Mouse (Mus musculus) limb, embryonic 14.5 days (tissue): Measurements from ENCODE around the gene Afdn. TPM values are rescaled to one million over a fixed set of nuclear protein-coding genes. Genes with fewer than 3 reads are reported as not detected.

Source experiments
- ATAC-seq: fragments of 200-750 bp; cut with Nextera tagmentation; 2 replicates; pipeline ENCODE4 v1.8.0; 2017; ENCODE audit warnings: low read depth, moderate number of reproducible peaks, moderate TSS enrichment; ENCODE audit not compliant: low FRiP score
- DNase-seq: peaks from one replicate; pipeline ENCODE4 v3.0.0-alpha.2; 2015; ENCODE audit warnings: low spot score
- H3K27ac ChIP-seq: fragments of 300-500 bp; sonication (generic); replicated peaks from 2 replicates; pipeline ENCODE4 v1.5.1; 2014; ENCODE audit warnings: low read depth, mild to moderate bottlenecking, low read length, moderate library complexity, mixed read lengths
- H3K27me3 ChIP-seq: fragments of 300-500 bp; sonication (generic); 2 replicates; pipeline ENCODE4 v1.6.1; 2014; ENCODE audit warnings: low read length, mixed read lengths; ENCODE audit not compliant: control insufficient read depth, insufficient read depth
- H3K36me3 ChIP-seq: fragments of 300-500 bp; sonication (generic); 2 replicates; pipeline ENCODE4 v1.6.1; 2014; ENCODE audit warnings: mild to moderate bottlenecking, low read length, moderate library complexity, mixed read lengths; ENCODE audit not compliant: control insufficient read depth, insufficient read depth
- H3K4me1 ChIP-seq: fragments of 300-500 bp; sonication (generic); 2 replicates; pipeline ENCODE4 v1.6.1; 2014; ENCODE audit warnings: antibody characterized with exemption, low read length, mixed read lengths; ENCODE audit not compliant: control insufficient read depth, insufficient read depth
- H3K4me2 ChIP-seq: fragments of 300-500 bp; sonication (generic); replicated peaks from 2 replicates; pipeline ENCODE4 v1.6.1; 2014; ENCODE audit warnings: low read depth, mild to moderate bottlenecking, low read length, moderate library complexity; ENCODE audit not compliant: severe bottlenecking
- H3K4me3 ChIP-seq: fragments of 300-500 bp; sonication (generic); replicated peaks from 2 replicates; pipeline ENCODE4 v1.5.1; 2014; ENCODE audit warnings: low read length
- H3K9ac ChIP-seq: fragments of 300-500 bp; sonication (generic); 2 replicates; pipeline ENCODE4 v1.6.1; 2014; ENCODE audit warnings: mild to moderate bottlenecking, low read depth, low read length, moderate library complexity; ENCODE audit not compliant: severe bottlenecking
- H3K9me3 ChIP-seq: fragments of 300-500 bp; sonication (generic); 2 replicates; pipeline ENCODE4 v1.6.1; 2016; ENCODE audit warnings: low read length; ENCODE audit not compliant: control insufficient read depth
- POLR2A ChIP-seq: fragments of 200-500 bp; IDR thresholded peaks from 2 replicates; pipeline ENCODE4 v1.8.0; 2012; ENCODE audit warnings: inconsistent platforms, mild to moderate bottlenecking, moderate library complexity, borderline replicate concordance; ENCODE audit not compliant: insufficient read depth, insufficient read length; ENCODE audit errors: extremely low read depth
- WGBS: fragments of 180-500 bp; shearing (Covaris S2); extraction: QIAGEN DNeasy Blood & Tissue Kit; methylation state at CpG from one replicate; pipeline ENCODE4 v1.1.7; 2014; 5-methylcytosine and 5-hydroxymethylcytosine counted together
- polyA plus RNA-seq, 2 experiments: library from polyadenylated mRNA; depleted of rRNA in 1 of 2; stranded (reverse) in 1 of 2; unstranded in 1 of 2; fragments of >200 nt; fragmentation: Nextera tagmentation in 1 of 2; extraction: Ambion mirVana in 1 of 2; gene quantifications; 2 replicates each; pipeline versions ENCODE4 v1.2.1 to v1.2.3; 2012 to 2014

Gene Afdn
- polyA plus RNA-seq, 2 experiments, result 58.9 to 76.7 TPM

DNA sequence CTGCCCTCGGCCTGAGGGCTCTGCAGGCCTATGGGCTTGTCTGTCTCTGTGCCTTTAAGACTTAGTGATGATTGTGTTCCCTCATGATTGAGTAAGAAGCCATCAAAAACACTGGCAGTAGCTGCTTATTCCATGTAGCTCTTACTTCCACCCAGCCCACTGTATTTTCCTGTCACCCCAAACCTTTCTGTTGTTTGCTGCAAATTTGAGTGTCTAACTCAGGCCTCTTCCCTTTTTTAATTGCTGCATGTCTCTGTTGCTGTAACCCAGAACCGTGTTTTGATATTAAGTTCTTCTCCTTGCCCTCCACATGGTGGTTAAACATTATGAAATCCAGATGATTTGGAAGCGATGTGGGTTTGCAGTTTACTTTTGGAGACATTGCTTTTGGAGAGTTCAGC, 106.6 kb downstream of the Afdn start:
- TF ChIP-seq POLR2A, result no peak
- peak overlapping the region; percentile 33; the same call in 1 of the 2 replicates for H3K27ac ChIP-seq
- H3K27me3 ChIP-seq, result no peaks in the 10 kb centered on the region
- no peak for DNase-seq
- H3K9me3 ChIP-seq, result no peaks in the 10 kb centered on the region
- H3K4me1 ChIP-seq, result peaks cover 9% of the 10 kb centered on the region
- WGBS, result 29% methylated on average over 3 of the region's 3 CpGs
- peaks cover 13% of the 10 kb centered on the region for H3K36me3 ChIP-seq
- no peak for ATAC-seq
- H3K9ac ChIP-seq, result no peak overlapping the region
- H3K4me3 ChIP-seq, result no peak overlapping the region
- H3K4me2 ChIP-seq, result peak overlapping the region; percentile 17; the same call in 1 of the 2 replicates

DNA sequence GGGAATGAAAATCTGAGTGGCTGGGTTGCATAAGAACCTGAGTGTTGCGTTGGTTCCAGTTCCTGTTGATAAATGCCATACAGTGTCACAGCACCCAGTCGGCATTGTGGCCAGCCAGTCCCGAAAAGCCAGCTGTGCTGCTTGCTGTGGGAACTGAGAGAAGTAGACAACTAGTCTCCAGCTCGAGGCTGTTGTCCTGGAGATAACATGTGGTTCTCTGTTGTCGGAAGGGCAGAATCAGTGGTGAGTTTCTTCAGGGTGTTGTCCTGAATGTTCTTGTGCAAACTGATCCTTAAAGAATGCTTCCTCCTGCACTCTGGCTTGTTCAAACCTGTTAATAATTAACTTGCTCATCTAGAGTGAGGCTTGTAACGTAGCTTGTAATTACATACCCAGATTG, 107.1 kb downstream of the Afdn start:
- H3K27ac ChIP-seq, result peak overlapping the region; percentile 43; the same call in 1 of the 2 replicates
- no peak overlapping the region for H3K9ac ChIP-seq
- peaks cover 9% of the 10 kb centered on the region for H3K4me1 ChIP-seq
- H3K36me3 ChIP-seq, result peaks cover 13% of the 10 kb centered on the region
- no peak overlapping the region for H3K4me3 ChIP-seq
- no peaks in the 10 kb centered on the region for H3K9me3 ChIP-seq
- ATAC-seq, result no peak
- WGBS, result 21% methylated on average over 6 of the region's 6 CpGs
- H3K27me3 ChIP-seq, result no peaks in the 10 kb centered on the region
- H3K4me2 ChIP-seq, result peak overlapping the region; percentile 17; the same call in 1 of the 2 replicates
- TF ChIP-seq POLR2A, result no peak
- peak; percentile 7 for DNase-seq

DNA sequence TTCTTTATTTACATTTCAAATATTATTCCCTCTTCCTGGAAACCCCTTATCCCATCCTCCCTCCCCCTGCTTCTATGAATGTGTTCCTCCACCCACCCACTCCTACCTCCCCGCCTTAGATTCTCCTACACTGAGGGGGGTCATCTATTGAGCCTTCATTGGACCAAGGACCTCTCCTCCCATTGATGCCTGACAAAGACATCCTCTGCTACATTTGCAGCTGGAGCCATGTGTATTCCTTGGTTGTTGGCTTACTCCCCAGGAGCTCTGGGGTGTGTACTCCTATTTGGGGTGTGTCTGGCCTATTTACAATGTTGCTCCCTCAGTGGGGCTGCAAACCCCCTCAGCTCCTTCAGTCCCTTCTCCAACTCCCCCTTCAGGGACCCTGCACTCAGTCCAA, 109.9 kb downstream of the Afdn start:
- H3K27ac ChIP-seq, result no peak overlapping the region
- peaks cover 9% of the 10 kb centered on the region for H3K4me1 ChIP-seq
- ATAC-seq (no peak), DNase-seq (no peak)
- no peak for TF ChIP-seq POLR2A
- no peak overlapping the region for H3K9ac ChIP-seq
- peaks cover 8% of the 10 kb centered on the region for H3K36me3 ChIP-seq
- no peaks in the 10 kb centered on the region for H3K9me3 ChIP-seq
- 96% methylated on average over 1 of the region's 1 CpGs for WGBS
- H3K4me3 ChIP-seq, result no peak overlapping the region
- no peaks in the 10 kb centered on the region for H3K27me3 ChIP-seq
- H3K4me2 ChIP-seq, result no peak overlapping the region

DNA sequence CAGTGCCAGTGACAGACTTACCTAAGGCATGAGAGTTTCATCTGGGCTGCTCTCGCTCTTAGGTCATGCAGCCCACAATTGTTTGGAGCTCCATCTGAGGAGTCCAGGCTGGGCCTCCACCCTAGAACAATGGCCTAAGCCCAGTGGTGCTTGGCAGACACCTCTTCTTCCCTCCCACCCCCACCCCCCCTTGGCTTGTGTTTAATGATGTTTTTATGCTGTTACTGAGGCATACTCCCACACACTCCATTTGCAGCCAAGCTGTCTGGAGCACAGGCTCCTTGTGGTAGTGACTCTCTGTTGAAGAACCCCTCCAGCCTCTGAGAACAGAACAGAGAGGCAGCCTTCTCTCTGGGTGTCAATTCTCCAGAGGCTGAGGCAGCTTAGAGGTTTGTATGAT, 113.9 kb downstream of the Afdn start:
- peaks cover 19% of the 10 kb centered on the region for H3K36me3 ChIP-seq
- H3K27me3 ChIP-seq, result no peaks in the 10 kb centered on the region
- no peak for TF ChIP-seq POLR2A
- H3K9me3 ChIP-seq, result no peaks in the 10 kb centered on the region
- H3K9ac ChIP-seq, result no peak overlapping the region
- no peak overlapping the region for H3K27ac ChIP-seq
- no peaks in the 10 kb centered on the region for H3K4me1 ChIP-seq
- no peak overlapping the region for H3K4me3 ChIP-seq
- no peak for ATAC-seq
- no peak for DNase-seq
- no peak overlapping the region for H3K4me2 ChIP-seq
- 94% methylated on average over 1 of the region's 1 CpGs for WGBS

DNA sequence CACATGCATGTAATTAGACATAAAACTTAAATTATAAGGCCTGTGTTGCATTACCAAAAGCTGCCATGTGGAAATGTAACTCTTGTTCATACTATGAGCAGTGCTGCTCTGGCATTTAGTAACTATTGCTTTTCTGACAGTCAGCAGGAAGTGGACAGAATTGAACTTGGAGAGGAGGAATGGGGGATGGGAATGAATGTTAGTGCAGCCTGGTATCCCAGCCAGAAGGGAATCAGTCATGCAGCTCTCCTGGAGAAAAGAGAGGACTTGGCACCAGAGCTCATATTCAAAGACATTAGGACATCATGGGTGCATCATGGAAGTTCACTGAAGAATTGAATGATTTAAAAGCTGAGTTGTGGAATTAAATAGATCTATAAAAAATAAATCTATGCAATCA, 117.1 kb downstream of the Afdn start:
- H3K27me3 ChIP-seq, result no peaks in the 10 kb centered on the region
- no peak overlapping the region for H3K4me3 ChIP-seq
- no peak for ATAC-seq
- no peak for DNase-seq
- H3K9ac ChIP-seq, result no peak overlapping the region
- H3K4me2 ChIP-seq, result no peak overlapping the region
- H3K27ac ChIP-seq, result no peak overlapping the region
- H3K4me1 ChIP-seq, result no peaks in the 10 kb centered on the region
- H3K36me3 ChIP-seq, result peaks cover 23% of the 10 kb centered on the region
- no peak for TF ChIP-seq POLR2A
- no peaks in the 10 kb centered on the region for H3K9me3 ChIP-seq

DNA sequence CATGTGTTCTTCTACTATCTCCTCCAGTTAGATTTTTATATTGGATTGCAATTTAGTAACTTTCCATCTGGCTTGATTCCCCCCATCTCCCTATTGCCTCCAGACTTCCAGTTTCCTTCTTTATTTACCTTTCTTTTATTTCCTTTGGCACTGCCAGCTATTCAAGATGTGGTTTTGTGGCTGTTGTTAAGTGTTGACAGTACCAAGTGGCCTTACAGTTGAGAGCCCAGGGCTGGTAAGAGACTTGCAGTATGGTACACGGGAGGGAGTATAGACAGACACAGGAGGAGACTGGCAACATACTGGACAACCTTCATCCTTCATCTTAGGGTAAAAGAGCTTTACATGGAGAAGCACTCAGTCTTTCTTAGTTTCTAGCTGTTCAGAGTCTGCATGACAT, 119.4 kb downstream of the Afdn start:
- H3K27me3 ChIP-seq, result no peaks in the 10 kb centered on the region
- H3K4me1 ChIP-seq, result no peaks in the 10 kb centered on the region
- no peak for TF ChIP-seq POLR2A
- no peak overlapping the region for H3K4me3 ChIP-seq
- ATAC-seq (no peak), DNase-seq (no peak)
- H3K27ac ChIP-seq, result no peak overlapping the region
- no peak overlapping the region for H3K4me2 ChIP-seq
- H3K36me3 ChIP-seq, result peaks cover 35% of the 10 kb centered on the region
- WGBS, result 76% methylated on average over 1 of the region's 1 CpGs
- no peak overlapping the region for H3K9ac ChIP-seq
- H3K9me3 ChIP-seq, result no peaks in the 10 kb centered on the region
